Mouse (Mus musculus): ENCODE measurements around the gene Exd2. TPM values are rescaled to one million over a fixed set of nuclear protein-coding genes. Genes with fewer than 3 reads are reported as not detected.

Exd2 gene
- total and polyA plus RNA-seq, 3 experiments, result 10.2 to 16.8 (median 12.9) TPM

- peak in 1 of 2 experiments; percentile 43 for DNase-seq
- intact Hi-C loops (cut with DNase I), result no loop called here
- H3K9ac ChIP-seq (ENCODE audit: low read depth, low read length), result peak overlapping the region; percentile 71
Measured at GRCm38 (mm10) chr12:80518757-80519620, 56.1 kb downstream of the Exd2 start.

GRCm38 (mm10) chr12:80519621-80520332, 56.9 kb downstream of the Exd2 start:
- TF ChIP-seq CTCF (IDR thresholded peaks at IDR 0.05), result peak; percentile 44
- no peak for TF ChIP-seq POLR2A (IDR thresholded peaks at IDR 0.05; ENCODE audit: insufficient read depth, low read depth, low read length)
- no peak for TF ChIP-seq EP300 (IDR thresholded peaks at IDR 0.05; ENCODE audit: insufficient read depth, low read depth, low read length)
- H3K9ac ChIP-seq (ENCODE audit: low read depth, low read length), result peak overlapping the region; percentile 71
- 6% methylated on average over 43 of the region's 43 CpGs for WGBS
- peak overlapping the region; percentile 52 for H3K4me3 ChIP-seq
- no peaks in the 10 kb centered on the region for H3K79me2 ChIP-seq (replicated peaks; ENCODE audit: control insufficient read depth, insufficient read depth, low read length)
- no peaks in the 10 kb centered on the region; the same call in 1 of the 2 replicates for H3K4me1 ChIP-seq (ENCODE audit: control insufficient read depth, insufficient read depth, low read length)
- DNase-seq, result peak in 1 of 2 experiments; percentile 45
- no peaks in the 10 kb centered on the region for H3K36me3 ChIP-seq (ENCODE audit: control insufficient read depth, insufficient read depth, low read length)
- intact Hi-C loops (cut with DNase I), result loop anchor here (5.0 kb wide), 1 partner anchor 53 kb away; no protein-coding TSS in a partner anchor
- H3K27me3 ChIP-seq (ENCODE audit: control insufficient read depth, insufficient read depth, low read length), result peaks cover 6% of the 10 kb centered on the region; the same call in 1 of the 2 replicates
- no peak overlapping the region for H3K27ac ChIP-seq

More at GRCm38 (mm10) chr12:80518757-80519620, 56.1 kb downstream of the Exd2 start:
- WGBS, result under 1% methylated on average over 87 of the region's 90 CpGs
- Histone ChIP-seq H3K4me3 (peak overlapping the region; percentile 52), H3K27me3 (ENCODE audit: control insufficient read depth, insufficient read depth, low read length) (peaks cover 6% of the 10 kb centered on the region; the same call in 1 of the 2 replicates), H3K36me3 (ENCODE audit: control insufficient read depth, insufficient read depth, low read length) (no peaks in the 10 kb centered on the region), H3K4me1 (ENCODE audit: control insufficient read depth, insufficient read depth, low read length) (no peaks in the 10 kb centered on the region; the same call in 1 of the 2 replicates), H3K27ac (no peak overlapping the region), H3K79me2 (replicated peaks; ENCODE audit: control insufficient read depth, insufficient read depth, low read length) (no peaks in the 10 kb centered on the region)
- TF ChIP-seq POLR2A (IDR thresholded peaks at IDR 0.05; ENCODE audit: insufficient read depth, low read depth, low read length) (no peak), EP300 (IDR thresholded peaks at IDR 0.05; ENCODE audit: insufficient read depth, low read depth, low read length) (no peak), CTCF (IDR thresholded peaks at IDR 0.05) (no peak)

- H3K79me2 ChIP-seq (replicated peaks; ENCODE audit: control insufficient read depth, insufficient read depth, low read length), result no peaks in the 10 kb centered on the region
- DNase-seq, result peak; percentile 51 to 63
- H3K27ac ChIP-seq, result no peak overlapping the region; the same call in 1 of the 2 replicates
- intact Hi-C loops (cut with DNase I), result loop anchor here (5.0 kb wide), 1 partner anchor 50 kb away; no protein-coding TSS in a partner anchor
- no peaks in the 10 kb centered on the region for H3K36me3 ChIP-seq (ENCODE audit: control insufficient read depth, insufficient read depth, low read length)
- H3K9ac ChIP-seq (ENCODE audit: low read depth, low read length), result no peak overlapping the region
- WGBS, result 57% methylated on average over 3 of the region's 3 CpGs
- no peak overlapping the region for H3K4me3 ChIP-seq
- peaks cover 6% of the 10 kb centered on the region; the same call in 1 of the 2 replicates for H3K27me3 ChIP-seq (ENCODE audit: control insufficient read depth, insufficient read depth, low read length)
- peaks cover 2% of the 10 kb centered on the region for H3K4me1 ChIP-seq (ENCODE audit: control insufficient read depth, insufficient read depth, low read length)
- TF ChIP-seq EP300 (IDR thresholded peaks at IDR 0.05; ENCODE audit: insufficient read depth, low read depth, low read length), result no peak
- TF ChIP-seq CTCF (IDR thresholded peaks at IDR 0.05), result no peak
- TF ChIP-seq POLR2A (IDR thresholded peaks at IDR 0.05; ENCODE audit: insufficient read depth, low read depth, low read length), result no peak
Measured at GRCm38 (mm10) chr12:80522006-80522405, 59.1 kb downstream of the Exd2 start.

GRCm38 (mm10) chr12:80524276-80524921, 61.5 kb downstream of the Exd2 start:
- 53% methylated on average over 12 of the region's 12 CpGs for WGBS
- no peak for DNase-seq
- Histone ChIP-seq H3K4me1 (ENCODE audit: control insufficient read depth, insufficient read depth, low read length) (peaks cover 2% of the 10 kb centered on the region), H3K79me2 (replicated peaks; ENCODE audit: control insufficient read depth, insufficient read depth, low read length) (no peaks in the 10 kb centered on the region), H3K27ac (no peak overlapping the region), H3K9ac (ENCODE audit: low read depth, low read length) (no peak overlapping the region), H3K36me3 (ENCODE audit: control insufficient read depth, insufficient read depth, low read length) (no peaks in the 10 kb centered on the region), H3K27me3 (ENCODE audit: control insufficient read depth, insufficient read depth, low read length) (no peaks in the 10 kb centered on the region), H3K4me3 (no peak overlapping the region)
- no peak for TF ChIP-seq EP300 (IDR thresholded peaks at IDR 0.05; ENCODE audit: insufficient read depth, low read depth, low read length)
- peak; percentile 23; the same call in 1 of the 2 replicates for TF ChIP-seq CTCF (IDR thresholded peaks at IDR 0.05)
- TF ChIP-seq POLR2A (IDR thresholded peaks at IDR 0.05; ENCODE audit: insufficient read depth, low read depth, low read length), result no peak
- intact Hi-C loops (cut with DNase I), result loop anchor here (5.0 kb wide), 1 partner anchor 48 kb away; no protein-coding TSS in a partner anchor

- TF ChIP-seq CTCF (IDR thresholded peaks at IDR 0.05) (no peak), POLR2A (IDR thresholded peaks at IDR 0.05; ENCODE audit: insufficient read depth, low read depth, low read length) (no peak), EP300 (IDR thresholded peaks at IDR 0.05; ENCODE audit: insufficient read depth, low read depth, low read length) (no peak)
- H3K79me2 ChIP-seq (replicated peaks; ENCODE audit: control insufficient read depth, insufficient read depth, low read length), result no peaks in the 10 kb centered on the region
- no peak overlapping the region for H3K27ac ChIP-seq
- no peaks in the 10 kb centered on the region for H3K27me3 ChIP-seq (ENCODE audit: control insufficient read depth, insufficient read depth, low read length)
- 52% methylated on average over 7 of the region's 7 CpGs for WGBS
- no peak for DNase-seq
- no peak overlapping the region for H3K9ac ChIP-seq (ENCODE audit: low read depth, low read length)
- intact Hi-C loops (cut with DNase I), result no loop called here
- no peaks in the 10 kb centered on the region for H3K36me3 ChIP-seq (ENCODE audit: control insufficient read depth, insufficient read depth, low read length)
- H3K4me1 ChIP-seq (ENCODE audit: control insufficient read depth, insufficient read depth, low read length), result peaks cover 7% of the 10 kb centered on the region
- no peak overlapping the region for H3K4me3 ChIP-seq
Measured at GRCm38 (mm10) chr12:80525513-80525912, 62.6 kb downstream of the Exd2 start.
